Mouse (Mus musculus): ENCODE measurements around the gene Ptpre. TPM values are rescaled to one million over a fixed set of nuclear protein-coding genes. Genes with fewer than 3 reads are reported as not detected.
A peak's percentile ranks its signal among the peaks of the same experiment; 100 is the strongest.
"Not testable (repeated sequence)": the region's sequence is repeated elsewhere in the genome, so short reads cannot be mapped to it uniquely, and the experiment has no call there.

Gene Ptpre
- polyA plus RNA-seq, 2 experiments from 2014 or later: 25.5 to 31.1 TPM

- no peak for ATAC-seq
Measured at GRCm38 (mm10) chr7:135605804-135606072, 68.5 kb downstream of the Ptpre start.

GRCm38 (mm10) chr7:135608208-135608607 lies 70.9 kb downstream of the Ptpre start:
- no peak for ATAC-seq

- no peak for ATAC-seq
Measured at GRCm38 (mm10) chr7:135609028-135609427, 71.7 kb downstream of the Ptpre start.

GRCm38 (mm10) chr7:135609655-135610054 lies 72.4 kb downstream of the Ptpre start:
- no peak for ATAC-seq

GRCm38 (mm10) chr7:135612276-135612675 lies 75.0 kb downstream of the Ptpre start:
- ATAC-seq: no peak

- ATAC-seq: no peak
Measured at GRCm38 (mm10) chr7:135612801-135613200, 75.5 kb downstream of the Ptpre start.

GRCm38 (mm10) chr7:135613380-135613779 lies 76.1 kb downstream of the Ptpre start:
- no peak for ATAC-seq

- ATAC-seq: no peak
Measured at GRCm38 (mm10) chr7:135614892-135615291, 77.6 kb downstream of the Ptpre start.

- not testable (repeated sequence) for ATAC-seq
Measured at GRCm38 (mm10) chr7:135616479-135616878, 79.2 kb downstream of the Ptpre start.

GRCm38 (mm10) chr7:135617776-135618175 lies 80.5 kb downstream of the Ptpre start:
- no peak for ATAC-seq

GRCm38 (mm10) chr7:135621649-135622048 lies 84.4 kb downstream of the Ptpre start:
- ATAC-seq: no peak

GRCm38 (mm10) chr7:135622241-135622640 lies 85.0 kb downstream of the Ptpre start:
- ATAC-seq: no peak

- no peak for ATAC-seq
Measured at GRCm38 (mm10) chr7:135624854-135625253, 87.6 kb downstream of the Ptpre start.

- no peak for ATAC-seq
Measured at GRCm38 (mm10) chr7:135628363-135628762, 91.1 kb downstream of the Ptpre start.

GRCm38 (mm10) chr7:135629019-135629418 lies 91.7 kb downstream of the Ptpre start:
- no peak for ATAC-seq

- ATAC-seq: peak; percentile 81
Measured at GRCm38 (mm10) chr7:135631776-135632552, 94.7 kb downstream of the Ptpre start.

- no peak for ATAC-seq
Measured at GRCm38 (mm10) chr7:135632716-135633258, 95.5 kb downstream of the Ptpre start.

GRCm38 (mm10) chr7:135634851-135635624 lies 97.8 kb downstream of the Ptpre start:
- no peak for ATAC-seq

GRCm38 (mm10) chr7:135637406-135637980 lies 100.2 kb downstream of the Ptpre start:
- no peak for ATAC-seq

GRCm38 (mm10) chr7:135639361-135639760 lies 102.1 kb downstream of the Ptpre start:
- ATAC-seq: no peak

- ATAC-seq: peak; percentile 78
Measured at GRCm38 (mm10) chr7:135641698-135642507, 104.6 kb downstream of the Ptpre start.

- no peak for ATAC-seq
Measured at GRCm38 (mm10) chr7:135644452-135644851, 107.2 kb downstream of the Ptpre start.

GRCm38 (mm10) chr7:135646976-135647375 lies 109.7 kb downstream of the Ptpre start:
- ATAC-seq: peak; percentile 58
